Comparison of ENCODE assay signal across 20 mouse cellular contexts in genomic region chr4:32037267-32037666, GRCm38 (mm10).
DNase-seq lines count a peak whose midpoint lies in the region; ATAC-seq and TF ChIP-seq lines count a peak whose summit lies in the region.
"Had no signal": no experiment of that assay in that cellular context is flagged by ENCODE, and none has a peak within 500 bp of the region (broad histone marks: within the 10 kb centered on the region; RNA-seq: fewer than 3 reads in every experiment).

No protein-coding gene starts in this region.

- H3K36me3 ChIP-seq in forebrain, postnatal 0 days (ENCODE audit: insufficient read depth) = no peaks in the 10 kb centered on the region
- no peaks in the 10 kb centered on the region for H3K36me3 ChIP-seq in forebrain, embryonic 14.5 days (ENCODE audit: control insufficient read depth, insufficient read depth, low read length)
- no peaks in the 10 kb centered on the region for H3K36me3 ChIP-seq in heart, embryonic 14.5 days (ENCODE audit: control insufficient read depth, insufficient read depth, low read length)
- H3K36me3 ChIP-seq in limb, embryonic 12.5 days = no peaks in the 10 kb centered on the region
- H3K36me3 ChIP-seq in limb, embryonic 10.5 days = no peaks in the 10 kb centered on the region
- H3K36me3 ChIP-seq: embryonic facial prominence, embryonic 15.5 days; kidney, embryonic 15.5 days; limb, embryonic 15.5 days; midbrain, embryonic 13.5 days; stomach, embryonic 15.5 days had no signal

- WGBS in forebrain, postnatal 0 days = 68% methylated on average over 7 of the region's 7 CpGs
- WGBS in forebrain, embryonic 14.5 days = 81% methylated on average over 7 of the region's 7 CpGs
- WGBS in heart, embryonic 14.5 days = 47% methylated on average over 7 of the region's 7 CpGs
- whole genome bisulfite sequencing in limb, embryonic 12.5 days = 57% methylated on average over 7 of the region's 7 CpGs
- 72% methylated on average over 7 of the region's 7 CpGs for WGBS in limb, embryonic 10.5 days

- no peaks in the 10 kb centered on the region for H3K9me3 ChIP-seq in forebrain, postnatal 0 days (ENCODE audit: low read length)
- no peaks in the 10 kb centered on the region for H3K9me3 ChIP-seq in forebrain, embryonic 14.5 days (replicated peaks; ENCODE audit: control insufficient read depth, low read length)
- H3K9me3 ChIP-seq in heart, embryonic 14.5 days (ENCODE audit: control insufficient read depth, low read length) = no peaks in the 10 kb centered on the region
- no peaks in the 10 kb centered on the region for H3K9me3 ChIP-seq in limb, embryonic 12.5 days
- H3K9me3 ChIP-seq in limb, embryonic 10.5 days (replicated peaks) = no peaks in the 10 kb centered on the region
- H3K9me3 ChIP-seq: embryonic facial prominence, embryonic 15.5 days; kidney, embryonic 15.5 days; limb, embryonic 15.5 days; midbrain, embryonic 13.5 days; stomach, embryonic 15.5 days had no signal

- H3K9ac ChIP-seq in forebrain, postnatal 0 days = no peak overlapping the region
- H3K9ac ChIP-seq in forebrain, embryonic 14.5 days (ENCODE audit: low read length) = no peak overlapping the region
- peak overlapping the region; percentile 30; the same call in 1 of the 2 replicates for H3K9ac ChIP-seq in heart, embryonic 14.5 days (ENCODE audit: low read length)
- H3K9ac ChIP-seq in limb, embryonic 12.5 days (replicated peaks) = no peak overlapping the region
- H3K9ac ChIP-seq: embryonic facial prominence, embryonic 15.5 days; kidney, embryonic 15.5 days; limb, embryonic 15.5 days; liver, embryonic 14.5 days; lung, embryonic 14.5 days; midbrain, embryonic 13.5 days; stomach, embryonic 15.5 days had no signal

- DNase-seq in forebrain, postnatal 0 days = peak; percentile 11
- no peak for DNase-seq in forebrain, embryonic 14.5 days (ENCODE audit: low spot score)
- no peak for DNase-seq in heart, postnatal 25 days (ENCODE audit: low spot score)
- no peak for DNase-seq in limb, embryonic 10.5 days (ENCODE audit: low spot score)
- no peak for DNase-seq in gastrocnemius, postnatal 14 days
- DNase-seq: adrenal gland, postnatal 14 days; cerebellum, adult 9-10 months; gastrocnemius, adult 2 months; kidney, adult 11 months; layer of hippocampus, adult 9-11 months; lung, embryonic 14.5 days; thymus, postnatal 25 days had no signal

- no peak overlapping the region for H3K4me2 ChIP-seq in forebrain, postnatal 0 days (ENCODE audit: low read depth)
- no peak overlapping the region for H3K4me2 ChIP-seq in forebrain, embryonic 14.5 days (ENCODE audit: low read length)
- peak overlapping the region; percentile 23; the same call in 1 of the 2 replicates for H3K4me2 ChIP-seq in heart, embryonic 14.5 days (ENCODE audit: low read length)
- H3K4me2 ChIP-seq in limb, embryonic 12.5 days = no peak overlapping the region
- H3K4me2 ChIP-seq: embryonic facial prominence, embryonic 15.5 days; kidney, embryonic 15.5 days; limb, embryonic 15.5 days; lung, embryonic 14.5 days; midbrain, embryonic 13.5 days; stomach, embryonic 15.5 days had no signal

- 0 out of 2 replicates have a peak overlapping the region, but pooled peaks have one; percentile 9 for H3K27ac ChIP-seq in forebrain, postnatal 0 days (ENCODE audit: low read depth, low read length)
- H3K27ac ChIP-seq in forebrain, embryonic 14.5 days (ENCODE audit: low read depth, low read length) = no peak overlapping the region
- H3K27ac ChIP-seq in heart, embryonic 14.5 days (replicated peaks in 1 of 2; ENCODE audit: control insufficient read depth in 1 of 2, insufficient read depth in 1 of 2, low read depth in 2 of 2, low read length in 2 of 2) = peak overlapping the region; percentile 5 to 44; a peak in 3 of 4 replicates
- H3K27ac ChIP-seq in limb, embryonic 12.5 days = 0 out of 2 replicates have a peak overlapping the region, but pooled peaks have one; percentile 17
- no peak overlapping the region for H3K27ac ChIP-seq in limb, embryonic 10.5 days
- H3K27ac ChIP-seq: embryonic facial prominence, embryonic 15.5 days; gastrocnemius, adult 2 months; kidney, embryonic 15.5 days; limb, embryonic 15.5 days; liver, embryonic 14.5 days; midbrain, embryonic 13.5 days; stomach, embryonic 15.5 days had no signal

- intact Hi-C loops in heart, postnatal 25 days (cut with DNase I) = no loop called here
- intact Hi-C loops in gastrocnemius, postnatal 14 days (cut with DNase I; ENCODE audit: low total_unique reads) = no loop called here

- H3K4me1 ChIP-seq in forebrain, postnatal 0 days (ENCODE audit: insufficient read depth) = peaks cover 6% of the 10 kb centered on the region; the same call in 1 of the 2 replicates
- peaks cover 5% of the 10 kb centered on the region; the same call in 1 of the 2 replicates for H3K4me1 ChIP-seq in forebrain, embryonic 14.5 days (ENCODE audit: control insufficient read depth, insufficient read depth, low read length)
- H3K4me1 ChIP-seq in heart, embryonic 14.5 days (ENCODE audit: control insufficient read depth in 2 of 2, insufficient read depth in 2 of 2, low read length in 2 of 2) = peaks cover 8 to 12% of the 10 kb centered on the region in 2 experiments; a peak in 3 of 4 replicates
- H3K4me1 ChIP-seq in limb, embryonic 12.5 days (replicated peaks) = peaks cover 5% of the 10 kb centered on the region
- H3K4me1 ChIP-seq in limb, embryonic 10.5 days = peaks cover 9% of the 10 kb centered on the region; the same call in 1 of the 2 replicates
- H3K4me1 ChIP-seq: embryonic facial prominence, embryonic 15.5 days; limb, embryonic 15.5 days; stomach, embryonic 15.5 days had no signal

- peak; percentile 47; the same call in 1 of the 2 replicates for ATAC-seq in forebrain, postnatal 0 days
- no peak for ATAC-seq in forebrain, embryonic 14.5 days
- no peak for ATAC-seq in heart, embryonic 14.5 days (ENCODE audit: insufficient number of reproducible peaks, insufficient read depth, low FRiP score, low read depth)
- no peak for ATAC-seq in limb, embryonic 12.5 days (ENCODE audit: insufficient number of reproducible peaks, insufficient read depth, low FRiP score, low TSS enrichment, low read depth)
- ATAC-seq: midbrain, embryonic 13.5 days had no signal

- H3K27me3 ChIP-seq in forebrain, postnatal 0 days (ENCODE audit: insufficient read depth, low read length) = no peaks in the 10 kb centered on the region
- H3K27me3 ChIP-seq in forebrain, embryonic 14.5 days (replicated peaks; ENCODE audit: control insufficient read depth, insufficient read depth, low read length) = no peaks in the 10 kb centered on the region
- H3K27me3 ChIP-seq in heart, embryonic 14.5 days (ENCODE audit: control insufficient read depth, insufficient read depth, low read length) = no peaks in the 10 kb centered on the region
- H3K27me3 ChIP-seq in limb, embryonic 12.5 days = no peaks in the 10 kb centered on the region
- H3K27me3 ChIP-seq in limb, embryonic 10.5 days (ENCODE audit: low read depth, poor library complexity, severe bottlenecking) = no peaks in the 10 kb centered on the region
- H3K27me3 ChIP-seq: embryonic facial prominence, embryonic 15.5 days; kidney, embryonic 15.5 days; limb, embryonic 15.5 days; midbrain, embryonic 13.5 days; stomach, embryonic 15.5 days had no signal

- no peak overlapping the region for H3K4me3 ChIP-seq in forebrain, postnatal 0 days (ENCODE audit: low read depth, low read length)
- H3K4me3 ChIP-seq in forebrain, embryonic 14.5 days (ENCODE audit: low read depth, low read length) = no peak overlapping the region
- no peak overlapping the region for H3K4me3 ChIP-seq in heart, embryonic 14.5 days (ENCODE audit: control insufficient read depth in 1 of 2, insufficient read depth in 1 of 2, low read depth in 1 of 2, low read length in 2 of 2)
- no peak overlapping the region for H3K4me3 ChIP-seq in limb, embryonic 12.5 days (replicated peaks)
- H3K4me3 ChIP-seq in limb, embryonic 10.5 days = no peak overlapping the region
- H3K4me3 ChIP-seq: embryonic facial prominence, embryonic 15.5 days; gastrocnemius, adult 2 months; kidney, embryonic 15.5 days; limb, embryonic 15.5 days; midbrain, embryonic 13.5 days; stomach, embryonic 15.5 days had no signal

- TF ChIP-seq CTCF in forebrain, postnatal 0 days (IDR thresholded peaks at IDR 0.05; ENCODE audit: low read depth) = no peak

Comparison
In these comparisons a context has a peak if more than half of its experiments do, and no peak if none do; other contexts are left out.
1. H3K27ac ChIP-seq: peak in forebrain, postnatal 0 days (single experiment), heart, embryonic 14.5 days (2 of 2) and limb, embryonic 12.5 days (single experiment); none in forebrain, embryonic 14.5 days (single experiment) and limb, embryonic 10.5 days (single experiment).